Mouse (Mus musculus) urinary bladder, postnatal 10 days (tissue): ENCODE data around the gene Iyd.
"Not testable (repeated sequence)": the region's sequence is repeated elsewhere in the genome, so short reads cannot be mapped to it uniquely, and the experiment has no call there.

Experiments used
- DNase-seq: peaks from one replicate; pipeline ENCODE4 v3.0.0; 2022; ENCODE audit warnings: low spot score

The Iyd gene

GRCm38 (mm10) chr10:3540003-3540827, at the start of gene Iyd:
Gene Iyd, plus strand, starts transcription at chr10:3540240.
- no peak for DNase-seq

GRCm38 (mm10) chr10:3496791-3497190, 43.2 kb upstream of the Iyd start:
- no peak for DNase-seq

GRCm38 (mm10) chr10:3500846-3501245, 39.2 kb upstream of the Iyd start:
- DNase-seq: not testable (repeated sequence)

GRCm38 (mm10) chr10:3507484-3508221, 32.4 kb upstream of the Iyd start:
- peak; percentile 20 for DNase-seq

- no peak for DNase-seq
These were observed 31.8 kb upstream of the Iyd start for GRCm38 (mm10) chr10:3508222-3508588.

- DNase-seq: no peak
These were observed 31.3 kb upstream of the Iyd start for GRCm38 (mm10) chr10:3508746-3509145.

GRCm38 (mm10) chr10:3509663-3510277, 30.3 kb upstream of the Iyd start:
- DNase-seq: no peak

- DNase-seq: no peak
These were observed 29.6 kb upstream of the Iyd start for GRCm38 (mm10) chr10:3510486-3510885.

- no peak for DNase-seq
These were observed 28.6 kb upstream of the Iyd start for GRCm38 (mm10) chr10:3511401-3511800.

- DNase-seq: no peak
These were observed 27.3 kb upstream of the Iyd start for GRCm38 (mm10) chr10:3512620-3513305.

GRCm38 (mm10) chr10:3513947-3514346, 26.1 kb upstream of the Iyd start:
- no peak for DNase-seq

GRCm38 (mm10) chr10:3514634-3515033, 25.4 kb upstream of the Iyd start:
- no peak for DNase-seq

GRCm38 (mm10) chr10:3516442-3516841, 23.6 kb upstream of the Iyd start:
- no peak for DNase-seq

GRCm38 (mm10) chr10:3523044-3523793, 16.8 kb upstream of the Iyd start:
- no peak for DNase-seq

GRCm38 (mm10) chr10:3524513-3524912, 15.5 kb upstream of the Iyd start:
- no peak for DNase-seq

- no peak for DNase-seq
These were observed 14.5 kb upstream of the Iyd start for GRCm38 (mm10) chr10:3525420-3526019.

- no peak for DNase-seq
These were observed 10.2 kb upstream of the Iyd start for GRCm38 (mm10) chr10:3529807-3530206.

- DNase-seq: no peak
These were observed 9.4 kb upstream of the Iyd start for GRCm38 (mm10) chr10:3530661-3531060.

GRCm38 (mm10) chr10:3531375-3531774, 8.7 kb upstream of the Iyd start:
- peak; percentile 20 for DNase-seq

- DNase-seq: no peak
These were observed 5.6 kb upstream of the Iyd start for GRCm38 (mm10) chr10:3534445-3534844.

- no peak for DNase-seq
These were observed 3.7 kb upstream of the Iyd start for GRCm38 (mm10) chr10:3536361-3536760.
